Mouse (Mus musculus) liver, embryonic 12.5 days (tissue): ENCODE results near the gene Ift57. TPM values are rescaled to one million over a fixed set of nuclear protein-coding genes. Genes with fewer than 3 reads are reported as not detected.

ENCODE experiments used
- ATAC-seq: fragments of 200-750 bp; cut with Nextera tagmentation; 2 replicates; pipeline ENCODE4 v1.8.0; 2017; ENCODE audit warnings: moderate number of reproducible peaks, mild to moderate bottlenecking, moderate library complexity
- H3K27ac ChIP-seq: fragments of 300-500 bp; sonication (generic); 2 replicates; pipeline ENCODE4 v1.5.1; 2016; ENCODE audit warnings: mild to moderate bottlenecking
- H3K27me3 ChIP-seq: fragments of 300-500 bp; sonication (generic); replicated peaks from 2 replicates; pipeline ENCODE4 v1.6.1; 2016; ENCODE audit warnings: mild to moderate bottlenecking, moderate library complexity
- H3K36me3 ChIP-seq: fragments of 300-500 bp; sonication (generic); 2 replicates; pipeline ENCODE4 v1.6.1; 2016; ENCODE audit warnings: mild to moderate bottlenecking, moderate library complexity
- H3K4me1 ChIP-seq: fragments of 300-500 bp; sonication (generic); 2 replicates; pipeline ENCODE4 v1.6.1; 2016
- H3K4me2 ChIP-seq: fragments of 300-500 bp; sonication (generic); 2 replicates; pipeline ENCODE4 v1.6.1; 2016; ENCODE audit warnings: mild to moderate bottlenecking, moderate library complexity
- H3K4me3 ChIP-seq: fragments of 300-500 bp; sonication (generic); 2 replicates; pipeline ENCODE4 v1.5.1; 2016; ENCODE audit warnings: mild to moderate bottlenecking, moderate library complexity
- H3K9ac ChIP-seq: fragments of 300-500 bp; sonication (generic); 2 replicates; pipeline ENCODE4 v1.6.1; 2016; ENCODE audit warnings: mild to moderate bottlenecking, moderate library complexity
- H3K9me3 ChIP-seq: fragments of 300-500 bp; sonication (generic); replicated peaks from 2 replicates; pipeline ENCODE4 v1.6.1; 2016; ENCODE audit warnings: mild to moderate bottlenecking, moderate library complexity
- WGBS: fragments of 180-500 bp; shearing (Covaris S2); methylation state at CpG from one replicate; pipeline ENCODE4 v1.1.7; 2016; ENCODE audit not compliant: insufficient replicate concordance; 5-methylcytosine and 5-hydroxymethylcytosine counted together
- polyA plus RNA-seq: library from polyadenylated mRNA; unstranded; fragments of >200 nt; fragmentation: Nextera tagmentation; extraction: Ambion mirVana; gene quantifications from 2 replicates; pipeline ENCODE4 v1.2.1, GENCODE M21; 2016

Ift57 gene
- 7.9 and 8.0 TPM in 2 replicates for polyA plus RNA-seq

DNA sequence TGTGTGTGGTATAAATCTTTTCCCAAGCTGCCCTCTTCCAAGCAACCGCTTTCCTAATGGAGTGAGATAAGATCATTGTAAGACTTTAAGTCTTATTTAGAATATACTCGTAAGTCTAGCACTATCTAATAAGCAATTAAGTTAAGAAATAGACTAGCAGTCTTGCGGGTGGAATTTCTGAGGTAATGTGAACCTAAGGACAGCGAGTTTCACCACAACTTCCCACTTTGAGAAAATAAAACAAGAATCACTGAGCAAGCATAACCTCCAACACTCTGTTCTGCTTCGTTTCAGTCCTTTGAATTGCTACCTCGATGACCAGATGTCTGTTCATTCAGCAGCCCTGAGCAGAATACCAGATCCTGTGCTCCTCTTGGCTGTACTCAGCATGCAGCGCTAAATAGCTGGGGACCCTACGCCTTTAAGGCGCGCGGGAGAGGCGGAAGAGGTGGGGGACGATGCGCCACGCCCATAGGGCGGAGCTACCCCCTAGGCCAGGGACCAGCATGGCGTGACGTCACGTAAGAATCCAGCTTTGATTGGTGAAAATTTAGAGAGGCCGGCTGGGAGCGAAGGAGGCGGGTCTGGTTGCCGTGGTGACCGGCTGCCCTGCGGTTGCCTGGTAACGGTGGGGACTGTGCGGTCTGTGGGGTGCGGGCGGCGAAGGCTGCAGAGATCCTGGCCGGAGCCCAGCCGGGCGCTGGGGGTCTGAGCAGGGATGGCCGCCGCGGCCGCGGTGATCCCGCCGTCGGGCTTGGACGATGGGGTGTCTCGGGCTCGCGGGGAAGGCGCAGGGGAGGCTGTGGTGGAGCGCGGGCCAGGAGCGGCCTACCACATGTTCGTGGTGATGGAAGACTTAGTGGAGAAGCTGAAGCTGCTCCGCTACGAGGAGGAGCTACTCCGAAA lies at the start of gene Ift57:
Gene Ift57 (plus strand): TSS at position 614 of the 906 bp plus-strand sequence.
- peaks cover 16% of the 10 kb centered on the region for H3K4me1 ChIP-seq
- peak within 1 kb of the TSS; percentile 77 for H3K4me3 ChIP-seq
- peak within 1 kb of the TSS; percentile 70 for H3K9ac ChIP-seq
- no peaks in the 10 kb centered on the region for H3K36me3 ChIP-seq
- WGBS, result 2% methylated on average over 53 of the region's 53 CpGs
- peak within 1 kb of the TSS; percentile 58; the same call in 1 of the 2 replicates for H3K27ac ChIP-seq
- ATAC-seq, result peak; percentile 99
- H3K4me2 ChIP-seq, result peak within 1 kb of the TSS; percentile 97
- H3K27me3 ChIP-seq, result no peaks in the 10 kb centered on the region
- no peaks in the 10 kb centered on the region for H3K9me3 ChIP-seq

DNA sequence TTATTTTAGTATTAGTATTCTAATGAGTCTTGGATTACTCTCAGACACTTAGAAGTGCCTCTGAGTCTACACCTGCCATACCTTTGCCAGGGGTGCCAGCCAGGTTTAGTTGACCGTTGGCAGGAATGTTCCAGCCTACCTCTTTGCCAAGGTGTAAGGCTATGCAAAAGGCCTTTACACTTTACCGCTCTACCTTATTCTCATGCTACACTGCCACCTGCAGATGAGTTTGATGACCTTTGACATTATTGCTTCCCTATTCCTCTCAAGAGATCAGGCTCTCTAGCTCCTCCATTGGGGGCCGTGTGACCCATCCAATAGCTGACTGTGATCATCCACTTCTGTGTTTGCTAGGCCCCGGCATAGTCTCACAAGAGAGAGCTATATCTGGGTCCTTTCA lies 41.9 kb upstream of the Ift57 start:
- Histone ChIP-seq H3K4me3 (no peak overlapping the region), H3K27ac (no peak overlapping the region), H3K36me3 (no peaks in the 10 kb centered on the region), H3K9ac (no peak overlapping the region), H3K4me2 (no peak overlapping the region), H3K4me1 (peaks cover 3% of the 10 kb centered on the region; the same call in 1 of the 2 replicates), H3K27me3 (0 out of 2 replicates have a peak, but pooled peaks cover 3% of the 10 kb centered on the region), H3K9me3 (no peaks in the 10 kb centered on the region)
- ATAC-seq, result no peak
- 77% methylated on average over 4 of the region's 4 CpGs for WGBS

DNA sequence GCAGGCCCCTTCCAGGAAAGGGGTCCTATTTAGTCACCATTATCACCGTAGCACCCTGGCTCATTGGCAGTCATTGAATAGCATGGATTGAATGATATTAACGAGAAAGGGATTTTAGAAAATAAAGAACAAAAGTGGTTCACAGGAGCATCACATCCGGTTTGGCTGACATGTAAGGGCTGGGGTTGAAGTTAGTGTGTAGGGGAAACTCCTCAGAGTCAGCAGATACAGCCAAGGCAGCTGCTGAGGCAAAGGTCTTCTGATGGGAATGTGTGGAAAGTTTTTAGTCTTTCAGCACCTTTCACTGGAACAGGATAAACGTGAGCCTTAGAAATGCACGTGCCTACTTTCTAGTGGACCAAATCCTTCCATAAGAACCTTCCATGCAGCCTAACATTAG lies 41.0 kb upstream of the Ift57 start:
- WGBS, result 61% methylated on average over 5 of the region's 5 CpGs
- H3K4me1 ChIP-seq, result peaks cover 3% of the 10 kb centered on the region; the same call in 1 of the 2 replicates
- ATAC-seq, result no peak
- no peaks in the 10 kb centered on the region for H3K9me3 ChIP-seq
- H3K4me2 ChIP-seq, result no peak overlapping the region
- no peak overlapping the region for H3K27ac ChIP-seq
- 0 out of 2 replicates have a peak, but pooled peaks cover 3% of the 10 kb centered on the region for H3K27me3 ChIP-seq
- no peaks in the 10 kb centered on the region for H3K36me3 ChIP-seq
- H3K9ac ChIP-seq, result no peak overlapping the region
- no peak overlapping the region for H3K4me3 ChIP-seq

DNA sequence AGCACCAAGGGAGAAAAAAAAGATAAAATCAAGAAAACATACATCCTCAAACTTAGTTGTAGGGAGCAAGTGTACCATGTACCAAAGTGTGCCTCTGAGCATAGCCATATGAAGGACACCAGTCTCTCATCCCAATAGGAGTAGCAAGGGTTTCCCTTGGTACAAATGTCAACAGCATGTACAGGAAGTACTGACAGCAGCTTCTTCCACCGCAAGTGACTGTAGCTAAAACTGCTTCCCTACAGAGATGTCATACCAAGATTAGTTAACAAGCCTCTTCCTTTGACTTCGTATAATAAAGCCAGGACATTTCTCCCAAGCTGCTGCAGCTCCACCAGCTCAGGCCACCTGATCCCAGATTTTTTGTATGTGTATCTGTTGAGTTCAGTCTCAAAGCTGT lies 39.9 kb upstream of the Ift57 start:
- no peaks in the 10 kb centered on the region for H3K27me3 ChIP-seq
- WGBS, result 16% methylated on average over 2 of the region's 2 CpGs
- peaks cover 3% of the 10 kb centered on the region; the same call in 1 of the 2 replicates for H3K4me1 ChIP-seq
- no peak overlapping the region for H3K27ac ChIP-seq
- no peak overlapping the region for H3K4me3 ChIP-seq
- H3K9me3 ChIP-seq, result no peaks in the 10 kb centered on the region
- no peak overlapping the region for H3K9ac ChIP-seq
- no peak overlapping the region for H3K4me2 ChIP-seq
- ATAC-seq, result no peak
- H3K36me3 ChIP-seq, result no peaks in the 10 kb centered on the region

DNA sequence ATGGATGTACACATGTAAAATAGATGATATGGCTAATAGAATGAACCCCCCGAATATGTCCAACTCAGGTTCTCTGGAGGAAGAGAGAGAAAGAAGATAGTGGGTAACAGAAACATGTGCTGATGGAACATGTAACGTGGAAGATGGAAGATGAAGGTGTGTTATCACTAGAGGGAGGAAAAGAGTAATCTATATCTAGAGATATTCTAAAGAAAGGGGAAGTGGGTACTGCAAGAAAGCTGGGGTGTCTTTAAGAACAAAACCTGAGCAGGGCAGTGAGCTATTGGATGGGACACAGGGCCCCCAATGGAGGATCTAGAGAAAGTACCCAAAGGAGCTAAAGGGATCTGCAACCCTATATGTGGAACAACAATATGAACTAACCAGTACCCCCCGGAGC lies 38.9 kb upstream of the Ift57 start:
- H3K36me3 ChIP-seq, result no peaks in the 10 kb centered on the region
- ATAC-seq, result no peak
- H3K9me3 ChIP-seq, result no peaks in the 10 kb centered on the region
- no peak overlapping the region for H3K4me2 ChIP-seq
- WGBS, result 54% methylated on average over 3 of the region's 3 CpGs
- H3K4me1 ChIP-seq, result peaks cover 3% of the 10 kb centered on the region; the same call in 1 of the 2 replicates
- H3K4me3 ChIP-seq, result no peak overlapping the region
- H3K9ac ChIP-seq, result no peak overlapping the region
- no peaks in the 10 kb centered on the region for H3K27me3 ChIP-seq
- H3K27ac ChIP-seq, result no peak overlapping the region

DNA sequence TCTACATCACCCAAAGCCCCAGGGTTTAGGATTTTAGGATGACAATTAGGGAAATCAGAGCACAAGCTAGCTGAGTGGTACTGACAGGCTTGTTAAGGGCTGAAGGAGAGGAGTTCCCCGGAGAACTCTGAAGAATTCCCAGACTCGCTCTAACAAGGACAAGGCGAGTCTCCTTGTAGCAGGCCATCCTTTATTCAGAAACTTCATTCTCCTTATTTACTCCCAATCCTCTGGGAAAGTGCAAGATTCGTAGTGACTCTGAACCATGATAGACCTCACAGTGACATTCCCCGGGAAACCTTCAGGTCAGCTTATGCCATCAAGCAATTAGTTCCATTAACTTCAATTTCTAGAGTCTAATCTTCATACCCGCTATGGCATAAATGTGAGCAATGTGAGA lies 36.8 kb upstream of the Ift57 start:
- Histone ChIP-seq H3K4me3 (no peak overlapping the region), H3K27ac (no peak overlapping the region), H3K27me3 (no peaks in the 10 kb centered on the region), H3K4me1 (peaks cover 3% of the 10 kb centered on the region; the same call in 1 of the 2 replicates), H3K9ac (no peak overlapping the region), H3K36me3 (no peaks in the 10 kb centered on the region), H3K4me2 (no peak overlapping the region), H3K9me3 (no peaks in the 10 kb centered on the region)
- 76% methylated on average over 6 of the region's 6 CpGs for WGBS
- no peak for ATAC-seq

DNA sequence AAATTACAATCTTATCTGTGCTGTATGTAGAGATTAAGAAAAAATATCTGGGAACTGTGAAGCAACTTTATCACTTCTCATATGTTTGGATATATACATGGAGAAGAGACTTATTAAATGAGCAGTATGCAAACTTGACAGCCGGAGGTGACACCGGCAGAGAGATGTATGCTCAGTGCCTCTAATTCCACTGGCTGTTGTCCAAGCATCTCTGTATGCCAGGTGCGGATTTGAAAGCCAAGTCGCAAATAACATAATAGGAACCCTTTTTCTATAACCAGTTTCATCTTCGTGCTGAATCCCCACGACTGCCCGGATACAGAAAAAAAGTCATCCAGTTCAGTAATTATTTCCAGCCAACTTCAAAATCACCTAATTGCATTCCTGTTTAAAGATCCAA lies 34.4 kb upstream of the Ift57 start:
- no peak overlapping the region for H3K4me3 ChIP-seq
- WGBS, result 78% methylated on average over 7 of the region's 7 CpGs
- no peaks in the 10 kb centered on the region for H3K27me3 ChIP-seq
- H3K4me1 ChIP-seq, result no peaks in the 10 kb centered on the region
- ATAC-seq, result no peak
- no peaks in the 10 kb centered on the region for H3K36me3 ChIP-seq
- H3K27ac ChIP-seq, result no peak overlapping the region
- no peak overlapping the region for H3K9ac ChIP-seq
- H3K9me3 ChIP-seq, result no peaks in the 10 kb centered on the region
- H3K4me2 ChIP-seq, result no peak overlapping the region

DNA sequence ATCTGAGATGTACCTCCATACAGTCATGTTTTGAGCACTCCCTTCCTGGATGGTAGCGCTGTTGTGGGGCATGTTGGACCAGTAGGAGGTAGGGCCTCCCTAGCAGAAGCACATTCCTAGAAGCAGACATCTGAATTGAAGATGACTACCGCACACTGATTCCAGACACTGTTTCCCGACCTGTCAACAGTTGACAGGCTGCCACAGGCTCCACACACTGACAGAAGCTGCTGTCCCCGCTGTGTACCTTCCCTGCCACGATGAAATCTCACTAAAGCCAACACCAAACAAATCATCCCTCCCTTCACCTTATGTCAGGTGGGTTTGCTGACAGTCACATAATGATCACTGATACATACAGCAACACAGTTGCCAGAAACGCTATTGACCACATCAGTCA lies 19.4 kb upstream of the Ift57 start:
- Histone ChIP-seq H3K9ac (no peak overlapping the region), H3K9me3 (no peaks in the 10 kb centered on the region), H3K36me3 (no peaks in the 10 kb centered on the region), H3K27me3 (no peaks in the 10 kb centered on the region), H3K4me2 (no peak overlapping the region), H3K27ac (no peak overlapping the region), H3K4me3 (no peak overlapping the region), H3K4me1 (no peaks in the 10 kb centered on the region)
- 66% methylated on average over 6 of the region's 6 CpGs for WGBS
- ATAC-seq, result no peak

DNA sequence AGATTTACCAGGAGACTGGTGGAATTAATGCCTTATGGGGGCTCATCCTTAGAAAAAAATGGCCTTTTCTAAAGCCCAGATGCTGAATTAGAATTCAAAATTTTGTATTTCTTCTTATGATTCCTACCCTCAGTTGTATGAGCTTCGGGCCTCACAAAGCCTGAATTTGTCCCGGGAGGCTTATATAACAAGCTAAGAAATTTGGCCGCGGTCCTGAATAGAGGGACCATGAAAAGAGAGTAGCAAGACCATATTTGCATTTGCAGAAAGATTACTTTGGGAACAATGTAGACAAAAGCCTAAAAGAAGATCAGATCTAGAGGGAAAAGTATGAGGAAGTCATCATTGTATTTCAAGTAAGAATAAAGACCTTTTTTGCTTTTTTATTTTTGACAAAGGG lies 14.1 kb upstream of the Ift57 start:
- H3K4me2 ChIP-seq, result no peak overlapping the region
- H3K4me1 ChIP-seq, result no peaks in the 10 kb centered on the region
- H3K27ac ChIP-seq, result no peak overlapping the region
- ATAC-seq, result no peak
- H3K36me3 ChIP-seq, result no peaks in the 10 kb centered on the region
- H3K9me3 ChIP-seq, result no peaks in the 10 kb centered on the region
- H3K27me3 ChIP-seq, result no peaks in the 10 kb centered on the region
- no peak overlapping the region for H3K9ac ChIP-seq
- H3K4me3 ChIP-seq, result no peak overlapping the region
- 85% methylated on average over 4 of the region's 4 CpGs for WGBS

DNA sequence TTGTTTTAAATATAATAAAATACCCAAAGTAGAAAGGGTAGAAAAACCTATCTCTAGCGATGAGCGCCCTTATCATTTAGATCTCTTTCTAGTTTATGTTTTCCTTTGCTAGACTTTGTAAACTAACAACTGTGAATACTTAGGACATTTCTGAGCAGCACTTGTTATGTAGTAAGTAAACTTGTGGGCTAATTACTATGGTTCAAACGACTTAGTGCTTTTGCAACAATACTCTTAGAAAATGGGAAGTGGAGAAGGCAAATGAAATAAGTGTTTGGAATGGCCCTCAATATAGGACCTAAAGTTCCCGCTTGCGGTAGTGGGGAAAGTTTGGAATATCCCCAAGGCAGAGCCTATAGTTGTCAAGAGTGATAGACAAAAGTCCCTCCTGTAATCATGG lies 788 bp downstream of the Ift57 start:
- Histone ChIP-seq H3K27ac (no peak overlapping the region), H3K9me3 (no peaks in the 10 kb centered on the region), H3K4me1 (peaks cover 16% of the 10 kb centered on the region), H3K27me3 (no peaks in the 10 kb centered on the region), H3K9ac (peak overlapping the region; percentile 70), H3K4me3 (peak overlapping the region; percentile 77), H3K4me2 (peak overlapping the region; percentile 97), H3K36me3 (no peaks in the 10 kb centered on the region)
- 32% methylated on average over 5 of the region's 5 CpGs for WGBS
- ATAC-seq, result no peak

DNA sequence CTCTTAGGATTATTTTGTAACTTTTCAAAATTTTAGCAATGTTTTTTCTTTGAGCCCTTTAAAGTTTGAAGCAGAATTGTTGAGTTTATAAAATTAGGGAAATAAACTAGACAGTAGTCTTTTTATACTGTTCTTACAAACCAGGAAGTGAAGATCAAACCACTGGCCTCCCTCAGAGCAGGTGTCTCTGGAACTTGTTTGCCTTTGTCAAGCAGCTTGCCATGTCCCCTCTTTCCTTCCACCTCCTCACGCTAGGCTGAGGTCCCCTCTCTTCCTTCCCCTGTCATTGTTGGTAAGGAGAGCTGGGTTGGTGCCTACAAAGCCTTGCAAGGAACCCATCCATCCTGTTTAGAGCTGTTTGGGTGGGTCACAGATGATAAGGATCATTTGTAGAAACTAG lies 9.0 kb downstream of the Ift57 start:
- H3K4me1 ChIP-seq, result no peaks in the 10 kb centered on the region
- H3K27ac ChIP-seq, result no peak overlapping the region
- no peak overlapping the region for H3K4me2 ChIP-seq
- H3K9ac ChIP-seq, result no peak overlapping the region
- H3K36me3 ChIP-seq, result no peaks in the 10 kb centered on the region
- no peaks in the 10 kb centered on the region for H3K27me3 ChIP-seq
- ATAC-seq, result no peak
- H3K9me3 ChIP-seq, result no peaks in the 10 kb centered on the region
- H3K4me3 ChIP-seq, result no peak overlapping the region
- 19% methylated on average over 1 of the region's 1 CpGs for WGBS

DNA sequence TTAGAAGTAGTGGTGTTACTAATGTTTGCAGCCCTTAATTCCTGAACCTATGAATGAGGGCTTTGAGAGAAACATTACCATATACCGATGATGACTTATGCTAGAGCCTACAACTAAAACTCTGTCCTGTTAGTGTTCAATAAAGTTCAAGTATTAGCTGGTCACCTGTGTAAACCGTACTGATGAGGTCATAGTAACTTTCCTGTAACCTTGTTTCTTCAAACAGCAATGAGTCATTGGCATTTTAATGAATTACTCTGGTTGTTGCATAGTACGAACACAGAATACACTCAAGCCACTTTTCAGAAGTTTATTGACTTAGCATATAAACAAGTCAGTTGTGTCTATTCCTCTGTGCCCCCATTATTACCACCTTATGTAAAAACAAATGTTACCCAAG lies 11.2 kb downstream of the Ift57 start:
- Histone ChIP-seq H3K27ac (no peak overlapping the region), H3K27me3 (no peaks in the 10 kb centered on the region), H3K4me2 (no peak overlapping the region), H3K36me3 (no peaks in the 10 kb centered on the region), H3K9ac (no peak overlapping the region), H3K4me1 (no peaks in the 10 kb centered on the region), H3K4me3 (no peak overlapping the region), H3K9me3 (no peaks in the 10 kb centered on the region)
- 75% methylated on average over 3 of the region's 3 CpGs for WGBS
- no peak for ATAC-seq
